Mouse (Mus musculus) heart, adult 11 months (tissue): Measurements from ENCODE around the gene Tnrc6a.

Source experiments
- DNase-seq: peaks from one replicate; pipeline ENCODE4 v3.0.0; 2022

Gene Tnrc6a

DNA sequence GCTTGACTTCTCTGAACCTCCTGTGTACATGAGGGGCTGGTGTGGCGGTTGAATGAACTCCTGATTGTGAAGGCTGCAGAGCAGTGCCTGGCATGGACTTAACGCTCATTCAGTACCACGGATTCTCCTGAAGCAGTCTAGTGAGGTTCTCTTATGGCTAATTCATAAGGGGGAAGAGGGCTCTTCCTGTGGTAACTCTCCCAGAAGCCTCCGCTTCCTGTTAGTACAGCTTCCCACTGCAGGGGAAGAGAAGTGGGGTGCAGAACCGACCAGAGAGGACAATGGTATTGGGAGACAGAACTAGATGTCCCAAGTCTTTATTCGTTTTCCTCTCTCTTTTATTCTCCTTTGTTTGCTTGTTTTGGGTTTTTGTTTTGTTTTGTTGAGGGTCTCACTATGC is 116.4 kb downstream of the Tnrc6a start:
- DNase-seq, result no peak

DNA sequence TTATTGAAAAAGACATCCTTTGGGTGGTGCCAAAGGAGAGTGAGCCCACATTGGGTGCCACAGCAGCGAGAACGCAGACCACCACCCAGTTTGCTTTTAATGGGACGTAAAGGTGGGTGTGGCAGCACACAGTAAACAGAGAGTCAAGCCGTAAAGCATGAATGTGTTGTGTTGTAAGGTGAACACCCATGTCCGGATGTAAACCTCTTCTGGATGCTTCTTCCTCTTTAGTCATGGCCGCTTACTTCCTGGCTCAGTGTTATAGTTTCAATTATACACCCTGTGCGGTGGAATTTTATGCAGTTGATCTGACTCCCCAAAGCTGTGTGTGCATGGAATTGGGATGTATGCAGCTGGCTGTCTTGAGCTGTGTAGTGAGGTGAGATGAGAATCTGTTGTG is 118.6 kb downstream of the Tnrc6a start:
- no peak for DNase-seq

DNA sequence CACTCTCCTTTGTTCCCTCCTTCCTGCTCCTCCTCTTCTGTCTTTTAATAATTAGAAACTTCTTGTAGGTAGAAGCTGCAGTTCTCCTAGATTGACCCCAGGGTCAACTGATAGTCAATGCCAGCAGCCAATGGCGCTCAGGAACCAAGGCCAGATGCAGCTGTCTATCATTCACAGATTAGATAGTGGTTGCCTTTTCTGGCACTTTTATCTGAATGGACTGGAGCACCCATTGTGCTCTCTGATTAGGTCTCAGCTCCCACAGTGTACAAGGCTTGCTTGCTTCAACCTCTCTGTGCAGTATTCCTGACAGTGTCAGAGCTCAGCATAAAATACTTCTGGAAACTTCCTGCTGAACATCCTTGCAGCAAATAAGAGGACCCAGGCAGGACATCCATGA is 121.1 kb downstream of the Tnrc6a start:
- no peak for DNase-seq
